Mouse (Mus musculus): ENCODE measurements around the gene Csrp3. TPM values are rescaled to one million over a fixed set of nuclear protein-coding genes. Genes with fewer than 3 reads are reported as not detected.

Gene Csrp3
- not detected for polyA plus RNA-seq (2017; shearing (Covaris generic))

DNA sequence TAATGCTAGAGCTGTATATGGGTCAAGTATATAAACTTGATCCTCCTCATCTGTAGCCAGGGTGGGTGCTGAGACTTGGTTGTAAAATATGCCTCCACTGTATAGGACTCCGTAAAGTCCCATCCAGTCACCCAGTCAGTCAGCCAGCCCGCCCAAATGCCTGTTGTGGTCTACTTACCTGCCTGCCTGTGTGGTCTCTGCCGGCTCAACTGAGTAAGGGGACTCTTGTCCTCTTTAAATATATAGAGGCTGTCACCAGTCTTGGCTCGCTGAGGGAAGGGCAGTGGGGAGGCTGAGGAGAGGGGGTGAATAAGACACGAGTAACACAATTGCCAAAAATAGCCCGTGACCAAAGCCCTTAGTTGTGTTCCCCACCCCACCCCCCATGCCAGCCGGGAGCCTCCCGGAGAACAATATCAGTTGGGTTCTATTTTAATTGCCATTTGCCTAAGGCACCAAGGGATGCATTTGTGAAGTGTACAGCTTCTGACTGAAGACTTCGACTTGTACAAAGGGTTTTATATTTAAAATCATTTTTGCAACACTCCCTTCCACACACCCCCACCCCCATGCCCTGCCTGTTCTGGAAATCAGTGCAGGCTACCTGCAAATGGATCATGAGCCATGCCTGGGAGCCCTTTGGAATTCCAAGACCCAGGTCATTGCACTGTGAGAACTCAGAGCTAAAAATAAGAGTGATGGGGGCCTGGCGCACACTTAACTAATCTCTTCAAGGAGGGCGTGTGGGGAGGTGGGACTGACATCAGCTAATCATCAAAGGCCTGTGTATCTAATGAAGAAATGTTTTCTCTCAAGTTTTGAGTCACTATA, at the start of gene Csrp3:
TSS of gene Csrp3 (minus strand) at position 214 of the 831 bp plus-strand sequence.

DNA sequence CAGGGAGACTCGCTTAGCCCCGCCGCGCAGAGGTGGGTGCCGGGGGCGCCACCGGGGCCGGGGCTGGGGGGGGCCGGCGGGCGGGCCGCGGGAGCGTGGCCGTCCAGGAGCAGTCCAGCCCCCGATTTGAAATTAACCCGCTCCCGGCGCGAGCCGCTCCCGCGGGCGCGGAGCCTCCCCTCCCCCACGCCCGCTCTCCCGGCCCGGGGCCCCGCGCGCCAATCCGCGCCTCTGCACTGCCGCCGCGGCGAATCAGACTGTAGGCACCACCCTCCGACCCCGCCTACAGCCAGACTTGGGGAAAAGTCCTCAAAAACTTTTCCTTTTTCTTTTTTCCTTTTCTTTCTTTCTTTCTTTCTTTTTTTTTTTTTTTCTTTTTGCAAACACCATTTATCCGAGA, 33.7 kb upstream of the Csrp3 start, which contains the start of gene E2f8:
TSS of gene E2f8 (minus strand) at position 111 of the 400 bp plus-strand sequence.

DNA sequence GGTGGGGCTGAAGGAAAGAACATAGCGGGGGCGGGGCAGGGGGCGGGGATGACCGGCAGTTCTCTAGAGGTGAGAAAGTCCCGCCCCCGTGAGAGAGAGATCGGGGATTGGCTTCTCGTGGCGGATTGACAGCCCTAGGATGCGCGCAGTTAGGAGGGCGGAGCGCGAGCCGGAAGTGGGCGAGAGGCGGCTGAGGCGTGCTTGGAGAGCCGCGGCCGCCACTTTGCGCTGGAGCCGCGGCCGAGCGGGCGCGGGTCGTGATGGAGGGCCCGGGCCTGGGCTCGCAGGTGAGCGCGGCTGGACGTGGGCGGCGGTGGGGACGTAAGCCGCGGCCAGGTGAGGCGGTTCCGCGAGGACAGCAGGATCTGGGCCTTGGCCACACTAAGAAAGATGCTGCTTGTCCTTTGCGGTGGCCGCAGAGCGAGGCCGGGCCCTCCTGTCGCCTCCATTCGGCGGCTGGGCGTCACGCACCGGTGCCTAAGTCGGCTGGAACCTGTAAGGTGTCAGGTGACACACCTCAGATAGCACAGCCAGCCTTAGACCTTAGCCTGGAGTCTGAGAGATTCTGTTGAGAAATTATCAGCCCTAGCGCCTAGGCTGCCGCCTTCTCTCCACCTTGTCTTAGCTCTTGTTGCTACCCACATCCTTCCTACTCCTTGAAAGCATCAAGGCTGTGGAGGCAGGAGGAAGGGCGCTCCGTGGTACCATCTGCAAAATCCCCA, 58.8 kb downstream of the Csrp3 start, which contains the start of gene Zdhhc13:
TSS of gene Zdhhc13 (plus strand) at position 153 of the 722 bp plus-strand sequence.

Other genes starting within 250 kb of the Csrp3 start
- not detected for gene Mrgprb3, start 204.2 kb downstream of the Csrp3 start, polyA plus RNA-seq (2017; shearing (Covaris generic))
- 10 to 100 TPM; 41.1 to 43.1 TPM for gene Zdhhc13, start 59.0 kb downstream of the Csrp3 start, polyA plus RNA-seq (2017; shearing (Covaris generic))
- gene E2f8, start 33.6 kb upstream of the Csrp3 start, polyA plus RNA-seq (2017; shearing (Covaris generic)) = 1 to 10 TPM in 1 of 2 experiments, under 1 TPM in 1; 0.75 to 1.9 TPM
- 10 to 100 TPM; 25.4 to 63.6 TPM for gene Nav2, start 60.7 kb upstream of the Csrp3 start, polyA plus RNA-seq (2017; shearing (Covaris generic))